Mouse (Mus musculus) CD4-positive helper T cell, adult 2 months (primary cell): ENCODE data around the gene Pde4c.

Experiments used
- DNase-seq: peaks from one replicate; pipeline ENCODE4 v3.0.0-alpha.2; 2012; ENCODE audit warnings: low read depth, missing footprints, low spot score

Gene Pde4c

GRCm38 (mm10) chr8:70697366-70698250 is 25.9 kb upstream of the Pde4c start:
- peak; percentile 41 for DNase-seq

GRCm38 (mm10) chr8:70698310-70699109 is 25.0 kb upstream of the Pde4c start, which contains the start of gene Jund:
Gene Jund (plus strand): TSS chr8:70698949.
- peak; percentile 99 for DNase-seq

DNA sequence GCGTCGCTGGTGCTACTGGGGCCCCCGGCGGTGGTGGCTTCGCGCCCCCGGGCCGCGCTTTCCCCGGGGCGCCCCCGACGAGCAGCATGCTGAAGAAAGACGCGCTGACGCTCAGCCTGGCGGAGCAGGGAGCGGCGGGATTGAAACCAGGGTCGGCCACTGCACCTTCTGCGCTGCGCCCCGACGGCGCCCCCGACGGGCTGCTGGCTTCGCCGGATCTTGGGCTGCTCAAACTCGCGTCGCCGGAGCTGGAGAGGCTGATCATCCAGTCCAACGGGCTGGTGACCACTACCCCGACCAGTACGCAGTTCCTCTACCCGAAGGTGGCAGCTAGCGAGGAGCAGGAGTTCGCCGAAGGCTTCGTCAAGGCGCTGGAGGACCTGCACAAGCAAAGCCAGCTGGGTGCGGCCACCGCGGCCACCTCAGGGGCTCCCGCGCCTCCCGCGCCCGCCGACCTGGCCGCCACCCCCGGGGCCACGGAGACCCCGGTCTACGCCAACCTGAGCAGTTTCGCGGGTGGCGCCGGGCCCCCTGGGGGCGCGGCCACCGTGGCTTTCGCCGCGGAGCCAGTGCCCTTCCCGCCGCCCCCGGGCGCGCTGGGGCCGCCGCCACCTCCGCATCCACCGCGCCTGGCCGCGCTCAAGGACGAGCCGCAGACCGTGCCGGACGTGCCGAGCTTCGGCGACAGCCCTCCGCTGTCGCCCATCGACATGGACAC is 24.2 kb upstream of the Pde4c start:
- no peak for DNase-seq

DNA sequence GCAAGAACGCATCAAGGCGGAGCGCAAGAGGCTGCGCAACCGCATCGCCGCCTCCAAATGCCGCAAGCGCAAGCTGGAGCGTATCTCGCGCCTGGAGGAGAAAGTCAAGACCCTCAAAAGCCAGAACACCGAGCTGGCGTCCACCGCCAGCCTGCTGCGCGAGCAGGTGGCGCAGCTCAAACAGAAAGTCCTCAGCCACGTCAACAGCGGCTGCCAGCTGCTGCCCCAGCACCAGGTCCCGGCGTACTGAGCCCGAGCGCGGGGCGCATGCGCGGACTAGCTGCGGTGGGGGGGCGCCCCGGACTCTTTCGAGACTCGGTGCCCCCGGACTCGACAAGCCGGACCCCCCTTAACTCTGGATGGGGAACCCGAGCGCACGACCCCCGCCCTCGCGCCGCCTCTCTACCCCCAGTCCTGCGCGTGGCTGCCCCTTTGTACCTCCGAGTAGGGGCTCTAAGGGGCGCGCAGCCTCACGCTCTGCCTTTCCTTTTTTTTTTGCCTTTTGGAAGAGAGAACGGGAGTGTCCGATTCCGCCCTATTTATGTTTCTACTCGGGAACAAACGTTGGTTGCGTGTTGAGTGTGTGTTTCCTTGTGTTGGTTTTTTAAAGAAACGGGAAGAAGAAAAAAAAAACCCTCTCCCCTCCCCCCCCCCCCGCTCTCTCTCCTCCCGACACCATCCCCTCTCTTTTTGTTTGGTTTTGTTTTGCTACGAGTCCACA is 23.5 kb upstream of the Pde4c start:
- peak; percentile 87 for DNase-seq

DNA sequence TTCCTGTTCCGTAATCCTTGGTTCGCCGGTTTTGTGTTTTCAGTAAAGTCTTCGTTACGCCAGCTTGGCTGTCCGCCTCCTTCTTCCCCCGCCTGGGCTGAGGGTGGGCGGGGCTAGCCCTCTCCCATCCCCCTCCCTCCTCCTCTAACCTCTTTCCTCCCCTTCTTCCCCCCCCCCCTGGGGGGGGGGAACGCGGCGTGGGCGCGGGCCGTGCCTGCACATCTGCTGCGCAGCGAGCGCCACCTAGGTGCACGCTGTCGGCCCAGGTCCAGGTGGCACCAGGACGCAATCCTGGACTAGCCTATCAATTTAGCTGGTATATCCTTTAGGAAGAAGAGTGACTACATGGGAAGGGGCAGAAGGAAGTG is 23.0 kb upstream of the Pde4c start:
- DNase-seq: peak; percentile 97

GRCm38 (mm10) chr8:70701048-70701981 is 22.2 kb upstream of the Pde4c start:
- DNase-seq: peak; percentile 63

DNA sequence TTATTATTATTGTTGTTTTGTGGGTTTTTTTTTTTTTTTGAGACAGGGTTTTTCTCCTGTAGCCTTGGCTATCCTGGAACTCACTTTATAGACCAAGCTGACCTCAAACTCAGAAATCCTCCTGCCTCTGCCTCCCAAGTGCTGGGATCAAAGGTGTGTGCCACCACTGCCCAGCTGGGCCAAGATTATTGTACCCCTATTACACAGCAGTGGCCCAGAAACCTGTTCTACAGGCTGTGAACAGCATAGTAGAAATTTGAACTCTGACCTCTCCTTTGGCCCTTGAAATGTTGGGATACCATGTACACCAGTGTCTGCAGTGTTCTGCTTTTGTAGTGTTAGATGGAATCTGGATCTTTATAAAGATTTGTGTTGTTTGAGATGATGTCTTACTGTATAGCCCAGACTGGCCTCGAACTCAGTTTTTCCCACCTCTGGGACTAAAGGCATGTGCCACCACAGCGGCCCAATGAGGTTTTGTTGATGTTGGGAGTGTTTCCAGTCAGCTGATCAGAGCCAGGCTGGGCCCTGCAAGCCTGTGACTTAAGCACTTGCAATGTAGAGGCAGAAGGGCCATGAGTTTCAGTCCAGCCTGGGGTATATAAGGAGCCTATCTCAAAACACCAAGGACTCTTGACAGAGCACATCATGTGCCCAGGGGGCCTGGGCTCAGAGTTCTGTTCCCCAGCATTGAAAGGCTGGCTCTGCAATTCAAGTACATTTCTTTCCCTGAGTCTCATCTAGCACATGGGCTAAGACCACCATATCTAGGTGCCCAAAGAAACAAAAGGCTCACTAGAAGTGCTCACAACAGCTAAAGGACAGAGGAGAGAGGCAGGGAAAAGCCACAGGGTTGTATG is 21.3 kb upstream of the Pde4c start:
- peak; percentile 65 for DNase-seq

GRCm38 (mm10) chr8:70702842-70703182 is 20.7 kb upstream of the Pde4c start:
- DNase-seq: peak; percentile 59

DNA sequence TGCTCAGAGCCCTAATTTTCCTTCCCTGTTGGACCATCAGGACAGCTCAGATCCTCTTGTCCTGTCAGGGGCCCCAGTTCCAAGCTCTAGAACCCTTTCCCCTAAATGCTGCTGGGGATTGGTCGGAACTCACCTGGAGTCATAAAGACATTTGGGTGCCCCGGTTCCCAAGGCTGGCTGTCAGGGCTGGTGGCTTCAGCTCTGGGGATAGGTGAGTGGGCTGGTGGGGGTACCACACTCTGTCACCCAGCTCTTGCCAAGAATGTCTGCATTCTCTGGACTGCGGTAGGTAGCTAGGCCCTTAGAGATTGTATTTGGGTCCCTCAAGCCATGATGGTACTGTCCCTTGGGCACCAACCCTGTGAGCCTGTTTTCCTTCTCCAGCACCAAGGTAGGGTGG is 20.2 kb upstream of the Pde4c start, which contains the start of gene Iqcn:
Iqcn (plus strand) TSS at position 171 of the 400 bp plus-strand sequence.
- DNase-seq: peak; percentile 35

DNA sequence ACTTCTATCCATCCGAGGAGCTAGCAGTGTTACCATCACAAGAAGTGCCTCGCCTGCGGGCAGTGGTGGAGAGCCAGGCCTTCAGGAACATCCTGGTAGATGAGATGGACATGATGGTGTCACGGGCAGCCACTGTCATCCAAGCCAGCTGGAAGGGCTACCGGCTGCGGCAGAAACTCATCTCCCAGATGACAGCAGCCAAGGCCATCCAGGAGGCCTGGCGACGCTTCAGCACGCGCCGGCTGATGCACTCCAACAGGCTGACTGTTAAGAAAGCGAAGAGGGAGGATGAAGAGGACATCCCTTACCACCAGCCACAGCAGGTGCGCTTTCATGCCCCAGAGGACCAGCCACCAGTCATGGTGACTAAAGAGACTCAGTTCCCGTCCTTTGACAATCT is 15.2 kb upstream of the Pde4c start:
- DNase-seq: no peak

GRCm38 (mm10) chr8:70709794-70710193 is 13.7 kb upstream of the Pde4c start:
- no peak for DNase-seq

DNA sequence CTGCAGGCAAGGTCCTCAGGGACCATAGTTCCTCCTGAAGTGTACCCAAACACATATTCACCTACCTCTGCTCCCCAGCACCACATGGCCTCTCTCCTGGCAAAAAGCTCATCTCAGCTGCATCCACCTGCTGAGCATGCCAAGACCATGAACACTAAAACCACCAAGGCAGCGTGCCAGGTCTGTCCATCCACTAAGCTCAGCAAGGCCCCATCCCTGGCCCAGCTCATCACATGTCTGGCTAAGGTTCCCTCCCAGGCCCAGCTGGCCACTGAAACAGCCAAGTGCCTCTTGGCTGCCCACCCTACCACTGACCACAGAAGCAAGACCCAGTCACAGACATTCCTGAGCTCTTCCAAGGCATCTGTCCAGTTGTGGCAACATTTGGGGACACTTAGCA is 13.2 kb upstream of the Pde4c start:
- no peak for DNase-seq

DNA sequence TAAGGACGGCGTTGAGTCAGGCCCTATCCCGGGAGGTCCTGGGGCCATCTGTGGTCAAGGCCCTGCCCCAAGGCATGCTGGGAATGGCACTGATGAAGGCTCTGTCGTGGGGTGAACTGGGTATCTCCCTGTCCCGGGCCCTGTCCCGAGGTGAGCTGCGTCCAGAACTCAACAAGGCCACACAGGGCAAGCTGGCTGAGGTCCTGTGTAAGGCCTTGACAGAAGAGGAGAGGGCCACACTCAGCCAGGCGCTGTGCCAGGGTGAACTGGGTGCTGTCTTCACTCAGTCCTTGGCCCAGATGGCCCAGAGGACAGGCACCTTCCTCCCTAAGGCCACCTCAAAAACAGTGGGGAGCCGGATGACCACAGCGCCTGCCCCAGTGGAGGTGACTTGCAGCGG is 12.5 kb upstream of the Pde4c start:
- DNase-seq: no peak

DNA sequence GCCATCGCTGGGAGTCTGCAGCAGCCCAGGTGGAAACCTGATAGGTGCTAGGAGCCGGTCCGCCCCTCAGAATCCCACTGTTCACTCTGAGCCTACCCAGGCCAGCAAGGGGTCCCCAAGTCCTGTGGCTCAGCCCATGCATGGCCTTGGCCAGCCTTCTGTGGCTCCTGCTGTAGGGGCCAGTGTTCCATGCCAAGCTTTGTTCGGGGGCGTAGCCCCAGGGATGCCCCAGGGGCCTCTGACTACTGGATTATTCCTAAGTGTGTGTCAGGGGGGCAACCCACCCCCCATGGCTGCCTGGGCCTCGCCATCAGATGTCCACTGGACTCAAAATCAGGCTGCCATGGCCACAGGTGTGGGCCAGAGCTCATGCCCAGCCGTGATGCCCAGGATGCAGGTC is 9.5 kb upstream of the Pde4c start:
- no peak for DNase-seq

- no peak for DNase-seq
Observed at GRCm38 (mm10) chr8:70715086-70715485, 8.4 kb upstream of the Pde4c start.

DNA sequence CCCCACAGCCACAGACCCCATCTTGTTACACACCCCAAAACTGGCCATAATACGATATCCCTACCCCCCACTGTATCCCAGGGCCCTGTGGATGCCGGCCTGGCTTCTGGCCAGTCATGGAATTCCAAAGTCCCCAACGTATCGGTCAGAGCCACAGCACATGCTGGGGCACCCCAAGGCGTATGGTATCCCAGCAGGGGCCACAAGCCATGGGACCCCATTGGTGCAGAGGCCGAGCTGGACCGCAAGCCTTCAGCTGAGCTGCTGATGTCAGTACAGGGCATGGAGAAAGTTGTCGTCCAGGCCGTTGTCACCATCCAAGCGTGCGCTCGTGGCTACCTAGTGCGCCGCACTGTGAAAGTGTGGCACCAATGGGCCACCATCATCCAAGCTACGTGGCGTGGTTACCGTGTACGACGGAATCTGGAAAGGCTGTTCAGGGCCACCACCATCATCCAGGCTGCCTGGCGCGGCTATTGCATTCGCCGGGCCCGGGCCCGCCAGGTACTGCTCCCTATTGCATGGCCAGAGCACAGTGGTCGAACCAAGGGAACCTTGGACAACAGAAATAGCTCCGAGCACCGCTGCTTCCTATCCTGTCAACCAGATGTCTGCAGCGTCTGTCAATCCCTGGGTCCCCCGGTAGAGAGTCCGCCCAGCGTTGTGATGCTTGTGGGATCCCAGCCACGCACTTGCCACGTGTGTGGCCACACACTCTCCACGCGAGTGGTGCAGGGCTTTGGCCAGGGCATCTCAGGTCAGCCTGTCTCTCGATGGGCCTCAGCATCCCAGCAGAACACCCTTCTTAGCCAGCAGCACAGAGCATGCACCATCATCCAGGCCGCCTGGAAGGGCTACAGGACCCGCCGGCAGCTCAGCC is 6.8 kb upstream of the Pde4c start:
- DNase-seq: no peak

GRCm38 (mm10) chr8:70718297-70718696 is 5.2 kb upstream of the Pde4c start, which contains the start of gene Gm3336:
Gene Gm3336 (plus strand): TSS chr8:70718543.
- DNase-seq: peak; percentile 78

DNA sequence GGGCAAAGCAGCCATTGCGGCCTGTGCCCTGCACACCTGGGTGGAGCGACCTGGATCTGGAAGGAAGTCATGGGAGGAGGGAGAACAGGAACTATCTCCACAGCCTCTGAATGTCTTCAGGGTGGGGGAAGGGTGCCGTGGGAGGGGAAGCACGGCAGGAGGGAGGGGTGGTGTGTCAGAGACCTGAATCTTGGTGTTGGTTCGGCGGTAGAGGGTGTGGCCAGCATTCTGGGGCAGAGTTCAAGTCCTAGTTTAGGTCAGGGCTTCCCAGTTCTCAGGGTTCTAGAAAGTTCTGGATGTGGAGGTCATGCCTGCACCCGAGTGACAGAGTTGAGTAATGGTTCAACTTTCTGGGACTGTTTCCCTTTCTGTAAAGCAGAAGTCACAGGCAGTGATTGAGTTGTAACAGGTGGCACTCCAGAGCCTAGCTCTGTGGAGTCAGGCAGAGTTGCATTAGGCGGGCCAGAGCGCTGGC is 3.7 kb upstream of the Pde4c start:
- no peak for DNase-seq
